ENCODE assay signal across 8 mouse cellular contexts in the genomic region with DNA sequence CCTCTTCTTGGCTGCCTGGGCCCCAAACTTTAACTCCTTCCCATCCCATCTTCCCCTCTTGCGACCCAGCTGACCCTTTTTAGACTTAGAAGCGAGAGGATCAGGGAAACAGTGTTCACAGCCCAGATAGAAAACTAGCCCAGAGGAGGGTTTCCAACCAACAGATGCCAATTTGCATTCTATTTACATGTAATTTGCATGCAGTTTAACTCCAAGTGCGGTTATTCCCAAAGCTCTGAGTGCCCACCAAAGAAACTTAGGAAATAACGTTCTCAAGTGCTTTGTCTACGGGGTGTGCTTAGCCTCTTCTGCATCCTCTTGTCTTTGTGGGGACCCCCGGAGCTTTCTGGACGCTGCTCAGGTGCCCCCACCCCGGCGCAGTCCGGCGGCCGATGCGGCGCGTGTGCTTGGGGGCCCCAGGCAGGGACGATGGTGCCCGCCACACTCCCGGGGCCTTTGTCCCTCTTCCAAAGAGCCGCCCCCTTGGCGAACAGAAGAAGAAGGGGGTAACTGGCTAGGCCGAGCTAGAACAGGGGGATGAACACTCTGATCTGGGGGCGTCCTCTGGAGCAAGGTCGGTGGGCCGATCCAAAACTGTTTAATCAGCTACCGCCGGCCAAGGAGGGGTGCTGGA. TPM values are rescaled to one million over a fixed set of nuclear protein-coding genes. Genes with fewer than 3 reads are reported as not detected.
DNase-seq lines count a peak whose midpoint lies in the region; ATAC-seq lines count a peak whose summit lies in the region.

No protein-coding gene starts in this region.

- H3K9ac ChIP-seq in kidney, embryonic 16.5 days (replicated peaks; ENCODE audit: low read length) = peak overlapping the region; percentile 86
- H3K9ac ChIP-seq in intestine, embryonic 15.5 days = peak overlapping the region; percentile 72
- H3K9ac ChIP-seq in neural tube, embryonic 13.5 days = peak overlapping the region; percentile 77

- under 1% methylated on average over 26 of the region's 26 CpGs for WGBS in kidney, embryonic 16.5 days
- WGBS in forebrain, embryonic 10.5 days = under 1% methylated on average over 26 of the region's 26 CpGs
- 7% methylated on average over 26 of the region's 26 CpGs for WGBS in intestine, embryonic 15.5 days
- WGBS in neural tube, embryonic 13.5 days = 1% methylated on average over 26 of the region's 26 CpGs

- no peak for DNase-seq in kidney, adult 11 months
- peak; percentile 48 for DNase-seq in adipocyte (ENCODE audit: low spot score)
- peak; percentile 35 for DNase-seq in forebrain, embryonic 10.5 days (ENCODE audit: extremely low spot score, low spot score)
- DNase-seq in left cerebral cortex, adult 18-20 months (ENCODE audit: low spot score in 2 of 2) = no peak
- DNase-seq in lung, adult 18-20 months = no peak

- no peak for ATAC-seq in kidney, embryonic 16.5 days (ENCODE audit: low FRiP score, low TSS enrichment)
- no peak for ATAC-seq in intestine, embryonic 15.5 days
- no peak for ATAC-seq in neural tube, embryonic 13.5 days (ENCODE audit: low read depth)

- peak overlapping the region; percentile 71 for H3K4me3 ChIP-seq in kidney, embryonic 16.5 days (ENCODE audit: low read length)
- H3K4me3 ChIP-seq in forebrain, embryonic 10.5 days = peak overlapping the region; percentile 80
- peak overlapping the region; percentile 65 for H3K4me3 ChIP-seq in intestine, embryonic 15.5 days (replicated peaks)
- peak overlapping the region; percentile 61 for H3K4me3 ChIP-seq in neural tube, embryonic 13.5 days

- H3K27ac ChIP-seq in kidney, embryonic 16.5 days (ENCODE audit: low read length) = peak overlapping the region; percentile 40; the same call in 1 of the 2 replicates
- peak overlapping the region; percentile 91 for H3K27ac ChIP-seq in forebrain, embryonic 10.5 days
- no peak overlapping the region for H3K27ac ChIP-seq in intestine, embryonic 15.5 days
- peak overlapping the region; percentile 82 for H3K27ac ChIP-seq in neural tube, embryonic 13.5 days (replicated peaks)

- H3K4me1 ChIP-seq in kidney, embryonic 16.5 days (ENCODE audit: insufficient read depth, low read length) = peaks cover 31% of the 10 kb centered on the region
- H3K4me1 ChIP-seq in forebrain, embryonic 10.5 days = peaks cover 63% of the 10 kb centered on the region
- peaks cover 24% of the 10 kb centered on the region for H3K4me1 ChIP-seq in intestine, embryonic 15.5 days (replicated peaks)
- H3K4me1 ChIP-seq in neural tube, embryonic 13.5 days (replicated peaks) = peaks cover 66% of the 10 kb centered on the region

- no peaks in the 10 kb centered on the region for H3K36me3 ChIP-seq in kidney, embryonic 16.5 days (ENCODE audit: insufficient read depth, low read length)
- H3K36me3 ChIP-seq in forebrain, embryonic 10.5 days (replicated peaks) = 0 out of 2 replicates have a peak, but pooled peaks cover 4% of the 10 kb centered on the region
- H3K36me3 ChIP-seq in intestine, embryonic 15.5 days = no peaks in the 10 kb centered on the region
- no peaks in the 10 kb centered on the region for H3K36me3 ChIP-seq in neural tube, embryonic 13.5 days

- H3K9me3 ChIP-seq in kidney, embryonic 16.5 days (ENCODE audit: low read length) = no peaks in the 10 kb centered on the region
- H3K9me3 ChIP-seq in forebrain, embryonic 10.5 days = no peaks in the 10 kb centered on the region
- no peaks in the 10 kb centered on the region for H3K9me3 ChIP-seq in intestine, embryonic 15.5 days
- no peaks in the 10 kb centered on the region for H3K9me3 ChIP-seq in neural tube, embryonic 13.5 days

- H3K4me2 ChIP-seq in kidney, embryonic 16.5 days (replicated peaks; ENCODE audit: low read depth, low read length) = peak overlapping the region; percentile 96
- peak overlapping the region; percentile 93 for H3K4me2 ChIP-seq in intestine, embryonic 15.5 days (replicated peaks)
- peak overlapping the region; percentile 71 for H3K4me2 ChIP-seq in neural tube, embryonic 13.5 days

- H3K27me3 ChIP-seq in kidney, embryonic 16.5 days (ENCODE audit: insufficient read depth, low read length) = no peaks in the 10 kb centered on the region
- peaks cover 24% of the 10 kb centered on the region for H3K27me3 ChIP-seq in forebrain, embryonic 10.5 days (ENCODE audit: poor library complexity, severe bottlenecking)
- no peaks in the 10 kb centered on the region for H3K27me3 ChIP-seq in intestine, embryonic 15.5 days (replicated peaks)
- peaks cover 4% of the 10 kb centered on the region; the same call in 1 of the 2 replicates for H3K27me3 ChIP-seq in neural tube, embryonic 13.5 days

RNA-seq across cellular contexts. Expression of a gene that starts 1.3 kb away (rescaled TPM):
- 5.4 and 7.0 TPM in 2 replicates for polyA plus RNA-seq in kidney, embryonic 16.5 days (2015; fragmentation: Nextera tagmentation; extraction: Ambion mirVana)
- 9.0 and 12.2 TPM in 2 replicates for polyA plus RNA-seq in forebrain, embryonic 10.5 days (2016; fragmentation: Nextera tagmentation; extraction: Ambion mirVana)
- 3.3 TPM in 2 replicates for polyA plus RNA-seq in intestine, embryonic 15.5 days (2015; fragmentation: Nextera tagmentation; extraction: Ambion mirVana)
- 6.9 and 7.0 TPM in 2 replicates for polyA plus RNA-seq in neural tube, embryonic 13.5 days (2015; fragmentation: Nextera tagmentation; extraction: Ambion mirVana)
- total RNA-seq in left cerebral cortex, adult 18-20 months (2021) = 100 to 1,000 TPM in 1 of 2 experiments, 10 to 100 TPM in 1; 94.0 to 110 TPM

Comparison
In these comparisons a context has a peak if more than half of its experiments do, and no peak if none do; other contexts are left out.
1. DNase-seq: peak in adipocyte (single experiment) and forebrain, embryonic 10.5 days (single experiment); none in kidney, adult 11 months (single experiment), left cerebral cortex, adult 18-20 months (0 of 2) and lung, adult 18-20 months (0 of 2).
2. Peak in every context shown above with its lines, with median percentiles within 50 percentile points of each other: H3K4me2 ChIP-seq, H3K4me3 ChIP-seq and H3K9ac ChIP-seq.